Mouse (Mus musculus) midbrain, embryonic 16.5 days (tissue): ENCODE measurements around the gene Parva. TPM values are rescaled to one million over a fixed set of nuclear protein-coding genes. Genes with fewer than 3 reads are reported as not detected.

ENCODE experiments used
- ATAC-seq: fragments of 200-750 bp; cut with Nextera tagmentation; 2 replicates; pipeline ENCODE4 v1.8.0; 2017; ENCODE audit warnings: moderate TSS enrichment
- H3K27ac ChIP-seq: fragments of 300-500 bp; sonication (generic); 2 replicates; pipeline ENCODE4 v1.5.1; 2014; ENCODE audit warnings: mild to moderate bottlenecking, low read length, mixed read lengths
- H3K27me3 ChIP-seq: fragments of 300-500 bp; sonication (generic); 2 replicates; pipeline ENCODE4 v1.6.1; 2014; ENCODE audit warnings: low read depth, low read length, mixed read lengths; ENCODE audit not compliant: control insufficient read depth, insufficient read depth
- H3K36me3 ChIP-seq: fragments of 300-500 bp; sonication (generic); 2 replicates; pipeline ENCODE4 v1.6.1; 2014; ENCODE audit warnings: mild to moderate bottlenecking, low read length, moderate library complexity, mixed read lengths; ENCODE audit not compliant: control insufficient read depth, insufficient read depth
- H3K4me1 ChIP-seq: fragments of 300-500 bp; sonication (generic); 2 replicates; pipeline ENCODE4 v1.6.1; 2014; ENCODE audit warnings: mild to moderate bottlenecking, low read length, mixed read lengths; ENCODE audit not compliant: control insufficient read depth, insufficient read depth
- H3K4me2 ChIP-seq: fragments of 300-500 bp; sonication (generic); 2 replicates; pipeline ENCODE4 v1.6.1; 2014; ENCODE audit warnings: mild to moderate bottlenecking, low read length, mixed read lengths
- H3K4me3 ChIP-seq: fragments of 300-500 bp; sonication (generic); 2 replicates; pipeline ENCODE4 v1.5.1; 2014; ENCODE audit warnings: low read depth, mild to moderate bottlenecking, low read length, moderate library complexity, mixed read lengths
- H3K9ac ChIP-seq: fragments of 300-500 bp; sonication (generic); 2 replicates; pipeline ENCODE4 v1.6.1; 2014; ENCODE audit warnings: low read depth, low read length, mixed read lengths
- H3K9me3 ChIP-seq: fragments of 300-500 bp; sonication (generic); replicated peaks from 2 replicates; pipeline ENCODE4 v1.6.1; 2014; ENCODE audit warnings: mild to moderate bottlenecking, low read length, mixed read lengths; ENCODE audit not compliant: control insufficient read depth, poor library complexity, severe bottlenecking
- WGBS: fragments of 180-500 bp; shearing (Covaris S2); extraction: QIAGEN DNeasy Blood & Tissue Kit; methylation state at CpG from one replicate; pipeline ENCODE4 v1.1.7; 2014; 5-methylcytosine and 5-hydroxymethylcytosine counted together
- polyA plus RNA-seq: library from polyadenylated mRNA; unstranded; fragments of >200 nt; fragmentation: Nextera tagmentation; extraction: Ambion mirVana; gene quantifications from 2 replicates; pipeline ENCODE4 v1.2.1, GENCODE M21; 2015

Gene Parva
- polyA plus RNA-seq, 1 experiment from 2014 or later: 24.9 TPM

DNA sequence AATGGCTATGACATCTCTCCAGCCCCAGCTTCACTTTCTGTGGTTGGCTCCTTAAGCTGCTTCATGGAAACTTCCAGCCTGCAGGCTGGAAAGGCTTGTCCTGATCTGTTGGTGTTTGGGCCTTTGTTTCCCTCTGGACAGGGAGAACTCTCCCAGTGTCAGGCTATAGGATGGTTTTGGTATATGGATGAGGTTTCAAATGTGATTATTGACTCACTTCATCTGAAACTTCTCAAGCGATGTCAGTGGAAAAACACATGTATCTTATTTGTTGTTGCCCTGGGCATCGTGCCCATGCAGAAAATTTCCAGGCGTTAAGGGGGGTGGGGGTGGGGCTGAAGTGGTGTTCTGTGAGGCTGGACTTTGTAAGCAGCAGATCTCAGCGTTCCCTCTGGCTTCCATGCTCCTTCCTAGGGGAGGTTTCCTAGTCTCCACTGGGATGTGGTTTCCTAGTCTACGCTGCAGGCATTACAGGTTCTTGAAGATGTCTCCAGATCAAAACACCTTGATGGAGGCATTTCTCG is 155.6 kb downstream of the Parva start:
- Histone ChIP-seq H3K27ac (no peak overlapping the region), H3K4me1 (no peaks in the 10 kb centered on the region), H3K27me3 (no peaks in the 10 kb centered on the region), H3K4me2 (no peak overlapping the region), H3K9me3 (0 out of 2 replicates have a peak, but pooled peaks cover 2% of the 10 kb centered on the region), H3K4me3 (no peak overlapping the region), H3K36me3 (no peaks in the 10 kb centered on the region), H3K9ac (no peak overlapping the region)
- 79% methylated on average over 6 of the region's 6 CpGs for WGBS
- no peak for ATAC-seq

DNA sequence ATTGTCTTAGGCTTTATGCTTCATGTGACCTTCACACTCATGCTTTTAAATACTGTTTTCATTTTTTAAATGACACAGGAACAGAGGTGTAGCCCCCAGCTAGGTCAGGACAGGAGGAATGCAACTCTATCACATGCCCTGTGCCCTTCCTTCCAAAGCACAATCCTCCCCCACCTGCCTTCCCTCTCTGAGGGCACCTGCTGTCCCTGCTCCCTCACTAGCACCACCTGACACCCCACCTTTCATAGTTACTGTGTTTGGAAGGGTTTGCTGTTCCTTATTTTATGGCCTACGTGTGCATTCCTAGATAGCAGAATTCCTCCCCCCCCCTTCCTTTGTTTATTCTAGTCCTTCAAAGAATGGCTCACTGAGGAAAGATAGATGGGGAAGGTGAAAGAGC is 160.1 kb downstream of the Parva start:
- Histone ChIP-seq H3K9me3 (0 out of 2 replicates have a peak, but pooled peaks cover 2% of the 10 kb centered on the region), H3K9ac (no peak overlapping the region), H3K4me3 (no peak overlapping the region), H3K4me1 (peaks cover 4% of the 10 kb centered on the region; the same call in 1 of the 2 replicates), H3K27me3 (no peaks in the 10 kb centered on the region), H3K27ac (no peak overlapping the region), H3K4me2 (no peak overlapping the region), H3K36me3 (no peaks in the 10 kb centered on the region)
- ATAC-seq: no peak
- WGBS: 77% methylated on average over 1 of the region's 1 CpGs

- 53% methylated on average over 6 of the region's 6 CpGs for WGBS
- H3K27ac ChIP-seq: no peak overlapping the region
- no peak for ATAC-seq
Observed at GRCm38 (mm10) chr7:112589530-112589929, 162.2 kb downstream of the Parva start.

GRCm38 (mm10) chr7:112593586-112593985 is 166.3 kb downstream of the Parva start:
- H3K9me3 ChIP-seq: no peaks in the 10 kb centered on the region
- no peak overlapping the region for H3K4me3 ChIP-seq
- no peaks in the 10 kb centered on the region for H3K27me3 ChIP-seq
- H3K27ac ChIP-seq: no peak overlapping the region
- peaks cover 4% of the 10 kb centered on the region; the same call in 1 of the 2 replicates for H3K4me1 ChIP-seq
- no peak for ATAC-seq
- no peak overlapping the region for H3K9ac ChIP-seq
- no peaks in the 10 kb centered on the region for H3K36me3 ChIP-seq
- WGBS: 61% methylated on average over 5 of the region's 5 CpGs
- H3K4me2 ChIP-seq: no peak overlapping the region

More at GRCm38 (mm10) chr7:112589530-112589929, 162.2 kb downstream of the Parva start:
- Histone ChIP-seq H3K9ac (no peak overlapping the region), H3K27me3 (no peaks in the 10 kb centered on the region), H3K36me3 (no peaks in the 10 kb centered on the region), H3K4me1 (peaks cover 4% of the 10 kb centered on the region; the same call in 1 of the 2 replicates), H3K9me3 (0 out of 2 replicates have a peak, but pooled peaks cover 2% of the 10 kb centered on the region), H3K4me2 (no peak overlapping the region), H3K4me3 (no peak overlapping the region)

- Histone ChIP-seq H3K9ac (no peak overlapping the region), H3K4me2 (no peak overlapping the region), H3K4me3 (no peak overlapping the region), H3K27ac (no peak overlapping the region), H3K27me3 (no peaks in the 10 kb centered on the region), H3K36me3 (no peaks in the 10 kb centered on the region), H3K4me1 (no peaks in the 10 kb centered on the region), H3K9me3 (no peaks in the 10 kb centered on the region)
- no peak for ATAC-seq
- WGBS: 74% methylated on average over 6 of the region's 6 CpGs
Observed at GRCm38 (mm10) chr7:112595226-112595850, 168.0 kb downstream of the Parva start.

DNA sequence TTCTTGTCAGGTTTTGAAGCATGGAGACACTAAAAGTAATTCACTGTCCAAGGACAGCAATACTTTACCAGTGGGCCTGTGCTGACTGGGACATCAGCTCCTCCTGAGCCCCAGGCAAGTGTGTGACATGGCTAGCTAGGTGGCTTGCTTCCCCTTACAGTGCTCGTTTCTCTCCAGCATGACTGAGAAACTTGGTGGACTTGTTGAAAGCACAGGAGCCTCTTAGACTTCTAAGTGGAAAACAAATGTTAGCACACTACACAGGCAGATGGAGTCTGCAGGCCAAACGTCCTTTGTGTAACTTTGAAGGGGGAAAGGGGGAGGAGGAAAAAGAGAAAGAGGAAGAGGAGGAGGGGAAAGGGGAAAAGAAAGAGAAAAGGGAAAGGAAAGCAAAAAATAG is 172.3 kb downstream of the Parva start:
- Histone ChIP-seq H3K9me3 (no peaks in the 10 kb centered on the region), H3K4me2 (no peak overlapping the region), H3K4me3 (no peak overlapping the region), H3K4me1 (peaks cover 7% of the 10 kb centered on the region; the same call in 1 of the 2 replicates), H3K27me3 (no peaks in the 10 kb centered on the region), H3K27ac (no peak overlapping the region), H3K9ac (no peak overlapping the region), H3K36me3 (no peaks in the 10 kb centered on the region)
- 34% methylated on average over 2 of the region's 2 CpGs for WGBS
- no peak for ATAC-seq

- Histone ChIP-seq H3K36me3 (no peaks in the 10 kb centered on the region), H3K4me3 (no peak overlapping the region), H3K27me3 (no peaks in the 10 kb centered on the region), H3K9ac (no peak overlapping the region), H3K4me1 (peaks cover 7% of the 10 kb centered on the region; the same call in 1 of the 2 replicates), H3K9me3 (no peaks in the 10 kb centered on the region), H3K4me2 (no peak overlapping the region), H3K27ac (no peak overlapping the region)
- 80% methylated on average over 3 of the region's 3 CpGs for WGBS
- no peak for ATAC-seq
Observed at GRCm38 (mm10) chr7:112600163-112600562, 172.9 kb downstream of the Parva start.

DNA sequence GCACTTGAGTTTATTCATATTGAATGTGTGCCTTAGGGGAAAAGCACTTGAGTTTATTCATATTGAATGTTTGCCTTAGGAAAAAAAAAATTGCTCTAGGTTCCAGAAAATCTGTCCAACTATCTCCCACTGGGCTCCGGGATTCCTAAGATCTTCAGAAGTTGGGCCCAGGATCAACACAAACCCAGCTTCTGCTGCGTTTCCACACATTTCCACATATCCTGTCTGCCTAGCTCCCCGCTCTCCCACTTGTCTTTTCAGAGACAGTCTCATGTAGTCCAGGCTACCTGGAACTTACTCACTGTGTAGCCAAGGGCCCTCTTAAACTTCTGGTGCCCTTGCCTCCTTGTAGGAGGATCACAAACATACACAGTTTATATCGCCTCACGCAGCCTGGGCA is 175.7 kb downstream of the Parva start:
- 91% methylated on average over 5 of the region's 5 CpGs for WGBS

GRCm38 (mm10) chr7:112603496-112604170 is 176.3 kb downstream of the Parva start:
- WGBS: 67% methylated on average over 10 of the region's 10 CpGs
- no peaks in the 10 kb centered on the region for H3K9me3 ChIP-seq
- H3K27ac ChIP-seq: no peak overlapping the region

More for the DNA sequence above, 175.7 kb downstream of the Parva start:
- no peak overlapping the region for H3K27ac ChIP-seq
- H3K4me1 ChIP-seq: peaks cover 7% of the 10 kb centered on the region; the same call in 1 of the 2 replicates
- no peaks in the 10 kb centered on the region for H3K9me3 ChIP-seq
- no peak overlapping the region for H3K4me3 ChIP-seq
- no peak overlapping the region for H3K4me2 ChIP-seq
- no peaks in the 10 kb centered on the region for H3K36me3 ChIP-seq
- no peak overlapping the region for H3K9ac ChIP-seq
- no peak for ATAC-seq
- H3K27me3 ChIP-seq: no peaks in the 10 kb centered on the region

More at GRCm38 (mm10) chr7:112603496-112604170, 176.3 kb downstream of the Parva start:
- Histone ChIP-seq H3K36me3 (no peaks in the 10 kb centered on the region), H3K27me3 (no peaks in the 10 kb centered on the region), H3K4me3 (no peak overlapping the region), H3K4me1 (peaks cover 7% of the 10 kb centered on the region; the same call in 1 of the 2 replicates), H3K9ac (no peak overlapping the region), H3K4me2 (no peak overlapping the region)
- ATAC-seq: no peak
